Mouse (Mus musculus): ENCODE results near the gene Mpp6. TPM values are rescaled to one million over a fixed set of nuclear protein-coding genes. Genes with fewer than 3 reads are reported as not detected.

The Mpp6 gene
- polyA plus RNA-seq, 2 experiments: 19.3 to 28.5 TPM

- no peaks in the 10 kb centered on the region for H3K9me3 ChIP-seq (ENCODE audit: control insufficient read depth, low read length)
- WGBS (ENCODE audit: insufficient replicate concordance): 66% methylated on average over 4 of the region's 4 CpGs
These were observed 105.9 kb downstream of the Mpp6 start for GRCm38 (mm10) chr6:50215986-50216385.

GRCm38 (mm10) chr6:50218628-50219027 is 108.6 kb downstream of the Mpp6 start:
- no peak for ATAC-seq (ENCODE audit: insufficient read depth)
- TF ChIP-seq EP300 (IDR thresholded peaks at IDR 0.05; ENCODE audit: low read depth): no peak
- TF ChIP-seq CTCF (IDR thresholded peaks at IDR 0.05; ENCODE audit: low read depth): no peak
- Histone ChIP-seq H3K27ac (no peak overlapping the region), H3K4me2 (ENCODE audit: low read depth) (no peak overlapping the region), H3K4me1 (replicated peaks; ENCODE audit: control insufficient read depth in 2 of 2, insufficient read depth in 2 of 2, low read length in 1 of 2) (no peaks in the 10 kb centered on the region), H3K27me3 (ENCODE audit: control insufficient read depth, insufficient read depth, low read length) (no peaks in the 10 kb centered on the region), H3K9ac (replicated peaks) (no peak overlapping the region), H3K36me3 (replicated peaks; ENCODE audit: control insufficient read depth, insufficient read depth, low read depth) (no peaks in the 10 kb centered on the region), H3K4me3 (ENCODE audit: insufficient read depth in 1 of 2, low read depth in 2 of 2, low read length in 2 of 2) (no peak overlapping the region), H3K9me3 (ENCODE audit: control insufficient read depth, low read length) (no peaks in the 10 kb centered on the region)
- no peak for DNase-seq (ENCODE audit: low read depth in 3 of 3, low spot score in 3 of 3)
- 65% methylated on average over 3 of the region's 3 CpGs for WGBS (ENCODE audit: insufficient replicate concordance)

More at GRCm38 (mm10) chr6:50215986-50216385, 105.9 kb downstream of the Mpp6 start:
- DNase-seq (ENCODE audit: low read depth in 3 of 3, low spot score in 3 of 3) (no peak), ATAC-seq (ENCODE audit: insufficient read depth) (no peak)
- TF ChIP-seq CTCF (IDR thresholded peaks at IDR 0.05; ENCODE audit: low read depth): no peak
- no peak for TF ChIP-seq EP300 (IDR thresholded peaks at IDR 0.05; ENCODE audit: low read depth)
- H3K4me3 ChIP-seq (ENCODE audit: insufficient read depth in 1 of 2, low read depth in 2 of 2, low read length in 2 of 2): no peak overlapping the region
- no peak overlapping the region for H3K9ac ChIP-seq (replicated peaks)
- H3K4me1 ChIP-seq (replicated peaks; ENCODE audit: control insufficient read depth in 2 of 2, insufficient read depth in 2 of 2, low read length in 1 of 2): no peaks in the 10 kb centered on the region
- no peaks in the 10 kb centered on the region for H3K36me3 ChIP-seq (replicated peaks; ENCODE audit: control insufficient read depth, insufficient read depth, low read depth)
- H3K27me3 ChIP-seq (ENCODE audit: control insufficient read depth, insufficient read depth, low read length): no peaks in the 10 kb centered on the region
- no peak overlapping the region for H3K27ac ChIP-seq
- no peak overlapping the region for H3K4me2 ChIP-seq (ENCODE audit: low read depth)

GRCm38 (mm10) chr6:50219066-50219465 is 109.0 kb downstream of the Mpp6 start:
- TF ChIP-seq EP300 (IDR thresholded peaks at IDR 0.05; ENCODE audit: low read depth): no peak
- TF ChIP-seq CTCF (IDR thresholded peaks at IDR 0.05; ENCODE audit: low read depth): no peak
- no peaks in the 10 kb centered on the region for H3K36me3 ChIP-seq (replicated peaks; ENCODE audit: control insufficient read depth, insufficient read depth, low read depth)
- ATAC-seq (ENCODE audit: insufficient read depth): no peak
- no peaks in the 10 kb centered on the region for H3K9me3 ChIP-seq (ENCODE audit: control insufficient read depth, low read length)
- no peaks in the 10 kb centered on the region for H3K4me1 ChIP-seq (replicated peaks; ENCODE audit: control insufficient read depth in 2 of 2, insufficient read depth in 2 of 2, low read length in 1 of 2)
- 46% methylated on average over 6 of the region's 6 CpGs for WGBS (ENCODE audit: insufficient replicate concordance)
- no peak overlapping the region for H3K27ac ChIP-seq
- no peaks in the 10 kb centered on the region for H3K27me3 ChIP-seq (ENCODE audit: control insufficient read depth, insufficient read depth, low read length)
- H3K4me2 ChIP-seq (ENCODE audit: low read depth): no peak overlapping the region
- H3K4me3 ChIP-seq (ENCODE audit: insufficient read depth in 1 of 2, low read depth in 2 of 2, low read length in 2 of 2): no peak overlapping the region
- H3K9ac ChIP-seq (replicated peaks): no peak overlapping the region
- DNase-seq (ENCODE audit: low read depth in 3 of 3, low spot score in 3 of 3): no peak

- Histone ChIP-seq H3K9me3 (ENCODE audit: control insufficient read depth, low read length) (no peaks in the 10 kb centered on the region), H3K9ac (replicated peaks) (no peak overlapping the region), H3K4me3 (ENCODE audit: insufficient read depth in 1 of 2, low read depth in 2 of 2, low read length in 2 of 2) (no peak overlapping the region), H3K27me3 (ENCODE audit: control insufficient read depth, insufficient read depth, low read length) (no peaks in the 10 kb centered on the region), H3K36me3 (replicated peaks; ENCODE audit: control insufficient read depth, insufficient read depth, low read depth) (no peaks in the 10 kb centered on the region), H3K27ac (no peak overlapping the region), H3K4me2 (ENCODE audit: low read depth) (no peak overlapping the region), H3K4me1 (replicated peaks; ENCODE audit: control insufficient read depth in 2 of 2, insufficient read depth in 2 of 2, low read length in 1 of 2) (no peaks in the 10 kb centered on the region)
- WGBS (ENCODE audit: insufficient replicate concordance): 30% methylated on average over 6 of the region's 6 CpGs
- ATAC-seq (ENCODE audit: insufficient read depth) (no peak), DNase-seq (ENCODE audit: low read depth in 3 of 3, low spot score in 3 of 3) (no peak)
- peak; percentile 89 for TF ChIP-seq CTCF (IDR thresholded peaks at IDR 0.05; ENCODE audit: low read depth)
- no peak for TF ChIP-seq EP300 (IDR thresholded peaks at IDR 0.05; ENCODE audit: low read depth)
These were observed 110.8 kb downstream of the Mpp6 start for GRCm38 (mm10) chr6:50220863-50221262.

- no peaks in the 10 kb centered on the region for H3K36me3 ChIP-seq (replicated peaks; ENCODE audit: control insufficient read depth, insufficient read depth, low read depth)
- no peak overlapping the region for H3K9ac ChIP-seq (replicated peaks)
- DNase-seq (ENCODE audit: low read depth in 3 of 3, low spot score in 3 of 3) (no peak), ATAC-seq (ENCODE audit: insufficient read depth) (no peak)
- no peak for TF ChIP-seq CTCF (IDR thresholded peaks at IDR 0.05; ENCODE audit: low read depth)
- TF ChIP-seq EP300 (IDR thresholded peaks at IDR 0.05; ENCODE audit: low read depth): no peak
- no peaks in the 10 kb centered on the region for H3K9me3 ChIP-seq (ENCODE audit: control insufficient read depth, low read length)
- H3K27ac ChIP-seq: no peak overlapping the region
- H3K4me3 ChIP-seq (ENCODE audit: insufficient read depth in 1 of 2, low read depth in 2 of 2, low read length in 2 of 2): no peak overlapping the region
- no peaks in the 10 kb centered on the region for H3K27me3 ChIP-seq (ENCODE audit: control insufficient read depth, insufficient read depth, low read length)
- H3K4me2 ChIP-seq (ENCODE audit: low read depth): no peak overlapping the region
- no peaks in the 10 kb centered on the region for H3K4me1 ChIP-seq (replicated peaks; ENCODE audit: control insufficient read depth in 2 of 2, insufficient read depth in 2 of 2, low read length in 1 of 2)
- 56% methylated on average over 5 of the region's 5 CpGs for WGBS (ENCODE audit: insufficient replicate concordance)
These were observed 112.3 kb downstream of the Mpp6 start for GRCm38 (mm10) chr6:50222351-50222750.
